Mouse (Mus musculus): ENCODE measurements around the gene Osgin1.
A peak's percentile ranks its signal among the peaks of the same experiment; 100 is the strongest.

Gene Osgin1

GRCm38 (mm10) chr8:119433582-119434174, at the start of gene Osgin1:
TSS of gene Osgin1 (plus strand) at chr8:119434124.
- DNase-seq (ENCODE audit: low spot score), result no peak

- DNase-seq (ENCODE audit: low spot score), result no peak
Measured at GRCm38 (mm10) chr8:119384478-119384877, 49.4 kb upstream of the Osgin1 start.

GRCm38 (mm10) chr8:119385854-119386253, 48.1 kb upstream of the Osgin1 start:
- DNase-seq (ENCODE audit: low spot score), result no peak

GRCm38 (mm10) chr8:119386988-119387387, 46.9 kb upstream of the Osgin1 start:
- DNase-seq (ENCODE audit: low spot score), result no peak

GRCm38 (mm10) chr8:119394097-119394496, 39.8 kb upstream of the Osgin1 start:
- no peak for DNase-seq (ENCODE audit: low spot score)

GRCm38 (mm10) chr8:119394524-119395026, 39.3 kb upstream of the Osgin1 start, which contains the start of gene Mlycd:
TSS of gene Mlycd (plus strand) at chr8:119394878.
- DNase-seq (ENCODE audit: low spot score), result peak; percentile 88

GRCm38 (mm10) chr8:119395072-119395950, 38.6 kb upstream of the Osgin1 start:
- no peak for DNase-seq (ENCODE audit: low spot score)

- no peak for DNase-seq (ENCODE audit: low spot score)
Measured at GRCm38 (mm10) chr8:119398558-119398957, 35.4 kb upstream of the Osgin1 start.

GRCm38 (mm10) chr8:119399255-119399654, 34.7 kb upstream of the Osgin1 start:
- DNase-seq (ENCODE audit: low spot score), result no peak

GRCm38 (mm10) chr8:119400122-119400671, 33.7 kb upstream of the Osgin1 start:
- no peak for DNase-seq (ENCODE audit: low spot score)

GRCm38 (mm10) chr8:119400904-119401303, 33.0 kb upstream of the Osgin1 start:
- no peak for DNase-seq (ENCODE audit: low spot score)

- DNase-seq (ENCODE audit: low spot score), result no peak
Measured at GRCm38 (mm10) chr8:119403912-119404311, 30.0 kb upstream of the Osgin1 start.

- DNase-seq (ENCODE audit: low spot score), result no peak
Measured at GRCm38 (mm10) chr8:119404648-119405047, 29.3 kb upstream of the Osgin1 start.

- DNase-seq (ENCODE audit: low spot score), result no peak
Measured at GRCm38 (mm10) chr8:119408311-119408710, 25.6 kb upstream of the Osgin1 start.

GRCm38 (mm10) chr8:119412037-119412734, 21.7 kb upstream of the Osgin1 start:
- no peak for DNase-seq (ENCODE audit: low spot score)

- no peak for DNase-seq (ENCODE audit: low spot score)
Measured at GRCm38 (mm10) chr8:119412735-119413498, 21.0 kb upstream of the Osgin1 start.

GRCm38 (mm10) chr8:119413605-119414004, 20.3 kb upstream of the Osgin1 start:
- DNase-seq (ENCODE audit: low spot score), result no peak

GRCm38 (mm10) chr8:119420318-119420717, 13.6 kb upstream of the Osgin1 start:
- no peak for DNase-seq (ENCODE audit: low spot score)

GRCm38 (mm10) chr8:119421603-119422122, 12.3 kb upstream of the Osgin1 start:
- DNase-seq (ENCODE audit: low spot score), result no peak

- DNase-seq (ENCODE audit: low spot score), result no peak
Measured at GRCm38 (mm10) chr8:119422123-119422711, 11.7 kb upstream of the Osgin1 start.
